In genomic region chr13:111394341-111394740, GRCm38 (mm10) we compare ENCODE assay signal across 14 mouse cellular contexts.
DNase-seq lines count a peak whose midpoint lies in the region; ATAC-seq lines count a peak whose summit lies in the region.
"Had no signal": no experiment of that assay in that cellular context is flagged by ENCODE, and none has a peak within 500 bp of the region (broad histone marks: within the 10 kb centered on the region; RNA-seq: fewer than 3 reads in every experiment).

No protein-coding gene starts in this region.

- no peak for ATAC-seq in hindbrain, embryonic 16.5 days
- ATAC-seq in midbrain, embryonic 16.5 days, result no peak
- no peak for ATAC-seq in forebrain, embryonic 13.5 days
- ATAC-seq: forebrain, embryonic 16.5 days; inflammation-experienced regulatory T-cells, adult 6 months; Patski had no signal

- no peaks in the 10 kb centered on the region for H3K4me1 ChIP-seq in hindbrain, embryonic 16.5 days (ENCODE audit: control insufficient read depth, insufficient read depth, low read depth, low read length)
- no peaks in the 10 kb centered on the region for H3K4me1 ChIP-seq in midbrain, embryonic 16.5 days (ENCODE audit: control insufficient read depth, insufficient read depth, low read length)
- peaks cover 11% of the 10 kb centered on the region; the same call in 1 of the 2 replicates for H3K4me1 ChIP-seq in forebrain, embryonic 13.5 days
- H3K4me1 ChIP-seq: embryonic facial prominence, embryonic 15.5 days had no signal

- peak; percentile 54 to 59 for DNase-seq in layer of hippocampus, postnatal 10 days (ENCODE audit: low spot score in 2 of 2)
- DNase-seq in layer of hippocampus, adult 9-10 months (ENCODE audit: low spot score), result no peak
- DNase-seq in frontal cortex, adult 2 months (ENCODE audit: extremely low spot score in 1 of 2, low spot score in 1 of 2), result peak; percentile 57 to 81
- peak; percentile 48 to 54 for DNase-seq in layer of hippocampus, postnatal 14 days (ENCODE audit: low spot score in 2 of 2)
- peak; percentile 19 for DNase-seq in right cerebral cortex, postnatal 14 days
- DNase-seq: heart, postnatal 14 days had no signal

- no peaks in the 10 kb centered on the region for H3K9me3 ChIP-seq in hindbrain, embryonic 16.5 days (ENCODE audit: control insufficient read depth, low read length)
- H3K9me3 ChIP-seq in midbrain, embryonic 16.5 days (replicated peaks; ENCODE audit: control insufficient read depth, low read length, poor library complexity, severe bottlenecking), result no peaks in the 10 kb centered on the region
- H3K9me3 ChIP-seq in forebrain, embryonic 13.5 days (replicated peaks), result no peaks in the 10 kb centered on the region
- H3K9me3 ChIP-seq: embryonic facial prominence, embryonic 15.5 days had no signal

- H3K27me3 ChIP-seq in hindbrain, embryonic 16.5 days (replicated peaks; ENCODE audit: control insufficient read depth, insufficient read depth, low read length), result no peaks in the 10 kb centered on the region
- no peaks in the 10 kb centered on the region for H3K27me3 ChIP-seq in midbrain, embryonic 16.5 days (ENCODE audit: control insufficient read depth, insufficient read depth, low read depth, low read length)
- no peaks in the 10 kb centered on the region for H3K27me3 ChIP-seq in forebrain, embryonic 13.5 days
- H3K27me3 ChIP-seq: CH12.LX; embryonic facial prominence, embryonic 15.5 days; Patski had no signal

- H3K27ac ChIP-seq in hindbrain, embryonic 16.5 days (ENCODE audit: low read depth, low read length), result no peak overlapping the region
- no peak overlapping the region for H3K27ac ChIP-seq in midbrain, embryonic 16.5 days (ENCODE audit: low read length)
- H3K27ac ChIP-seq in forebrain, embryonic 13.5 days, result no peak overlapping the region
- H3K27ac ChIP-seq: embryonic facial prominence, embryonic 15.5 days had no signal

- no peak overlapping the region for H3K9ac ChIP-seq in hindbrain, embryonic 16.5 days (ENCODE audit: low read depth, low read length)
- H3K9ac ChIP-seq in midbrain, embryonic 16.5 days (ENCODE audit: low read depth, low read length), result no peak overlapping the region
- no peak overlapping the region for H3K9ac ChIP-seq in forebrain, embryonic 13.5 days
- H3K9ac ChIP-seq: embryonic facial prominence, embryonic 15.5 days had no signal

- H3K4me3 ChIP-seq in hindbrain, embryonic 16.5 days (ENCODE audit: low read length), result no peak overlapping the region
- H3K4me3 ChIP-seq in midbrain, embryonic 16.5 days (ENCODE audit: low read depth, low read length), result no peak overlapping the region
- no peak overlapping the region for H3K4me3 ChIP-seq in forebrain, embryonic 13.5 days
- H3K4me3 ChIP-seq: embryonic facial prominence, embryonic 15.5 days had no signal

- H3K36me3 ChIP-seq in hindbrain, embryonic 16.5 days (ENCODE audit: control insufficient read depth, insufficient read depth, low read length), result no peaks in the 10 kb centered on the region
- no peaks in the 10 kb centered on the region for H3K36me3 ChIP-seq in midbrain, embryonic 16.5 days (ENCODE audit: control insufficient read depth, insufficient read depth, low read length)
- no peaks in the 10 kb centered on the region for H3K36me3 ChIP-seq in forebrain, embryonic 13.5 days (ENCODE audit: poor library complexity, severe bottlenecking)
- H3K36me3 ChIP-seq: embryonic facial prominence, embryonic 15.5 days had no signal

- WGBS in hindbrain, embryonic 16.5 days, result 79% methylated on average over 8 of the region's 8 CpGs
- WGBS in midbrain, embryonic 16.5 days, result 85% methylated on average over 8 of the region's 8 CpGs
- 88% methylated on average over 8 of the region's 8 CpGs for WGBS in forebrain, embryonic 13.5 days

- H3K4me2 ChIP-seq in hindbrain, embryonic 16.5 days (ENCODE audit: low read length), result no peak overlapping the region
- H3K4me2 ChIP-seq in midbrain, embryonic 16.5 days (ENCODE audit: low read length), result no peak overlapping the region
- no peak overlapping the region for H3K4me2 ChIP-seq in forebrain, embryonic 13.5 days
- H3K4me2 ChIP-seq: embryonic facial prominence, embryonic 15.5 days had no signal
